Mouse (Mus musculus): ENCODE data around the gene 2610318N02Rik. TPM values are rescaled to one million over a fixed set of nuclear protein-coding genes. Genes with fewer than 3 reads are reported as not detected.
"Not testable (repeated sequence)": the region's sequence is repeated elsewhere in the genome, so short reads cannot be mapped to it uniquely, and the experiment has no call there.

Gene 2610318N02Rik
- 2.9 and 4.0 TPM in 2 replicates for total RNA-seq (2015; ENCODE audit: low replicate concordance)
- 1.7 and 2.0 TPM in 2 replicates for total RNA-seq (2017; ENCODE audit: low replicate concordance)

- peak; percentile 94 for ATAC-seq (replicated peaks; ENCODE audit: low FRiP score, poor library complexity, severe bottlenecking)
Measured at GRCm38 (mm10) chr16:17124871-17125520, at the start of gene 2610318N02Rik. TSS of gene 2610318N02Rik (minus strand) at chr16:17125167.

GRCm38 (mm10) chr16:17168049-17168448 is 43.1 kb upstream of the 2610318N02Rik start:
- no peak for ATAC-seq (replicated peaks; ENCODE audit: low FRiP score, poor library complexity, severe bottlenecking)

- no peak for ATAC-seq (replicated peaks; ENCODE audit: low FRiP score, poor library complexity, severe bottlenecking)
Measured at GRCm38 (mm10) chr16:17167179-17167578, 42.2 kb upstream of the 2610318N02Rik start.

GRCm38 (mm10) chr16:17165478-17165877 is 40.5 kb upstream of the 2610318N02Rik start:
- ATAC-seq (replicated peaks; ENCODE audit: low FRiP score, poor library complexity, severe bottlenecking) = not testable (repeated sequence)

GRCm38 (mm10) chr16:17154346-17154745 is 29.4 kb upstream of the 2610318N02Rik start:
- ATAC-seq (replicated peaks; ENCODE audit: low FRiP score, poor library complexity, severe bottlenecking) = no peak

GRCm38 (mm10) chr16:17151874-17152273 is 26.9 kb upstream of the 2610318N02Rik start:
- ATAC-seq (replicated peaks; ENCODE audit: low FRiP score, poor library complexity, severe bottlenecking) = no peak

GRCm38 (mm10) chr16:17150520-17151258 is 25.7 kb upstream of the 2610318N02Rik start:
- ATAC-seq (replicated peaks; ENCODE audit: low FRiP score, poor library complexity, severe bottlenecking) = no peak

GRCm38 (mm10) chr16:17148084-17148483 is 23.1 kb upstream of the 2610318N02Rik start:
- no peak for ATAC-seq (replicated peaks; ENCODE audit: low FRiP score, poor library complexity, severe bottlenecking)

- no peak for ATAC-seq (replicated peaks; ENCODE audit: low FRiP score, poor library complexity, severe bottlenecking)
Measured at GRCm38 (mm10) chr16:17147391-17147929, 22.5 kb upstream of the 2610318N02Rik start.

- peak; percentile 81 for ATAC-seq (replicated peaks; ENCODE audit: low FRiP score, poor library complexity, severe bottlenecking)
Measured at GRCm38 (mm10) chr16:17146772-17147235, 21.8 kb upstream of the 2610318N02Rik start, which contains the start of gene Ccdc116. TSS of gene Ccdc116 (minus strand) at chr16:17147229.

GRCm38 (mm10) chr16:17144339-17144738 is 19.4 kb upstream of the 2610318N02Rik start, which contains the start of gene Ydjc:
TSS of gene Ydjc (plus strand) at chr16:17144621.
- no peak for ATAC-seq (replicated peaks; ENCODE audit: low FRiP score, poor library complexity, severe bottlenecking)

- ATAC-seq (replicated peaks; ENCODE audit: low FRiP score, poor library complexity, severe bottlenecking) = no peak
Measured at GRCm38 (mm10) chr16:17137355-17137754, 12.4 kb upstream of the 2610318N02Rik start.

- no peak for ATAC-seq (replicated peaks; ENCODE audit: low FRiP score, poor library complexity, severe bottlenecking)
Measured at GRCm38 (mm10) chr16:17132906-17133200, 7.9 kb upstream of the 2610318N02Rik start.

- ATAC-seq (replicated peaks; ENCODE audit: low FRiP score, poor library complexity, severe bottlenecking) = peak; percentile 97
Measured at GRCm38 (mm10) chr16:17132089-17132905, 7.3 kb upstream of the 2610318N02Rik start, which contains the start of gene Sdf2l1. TSS of gene Sdf2l1 (minus strand) at chr16:17132383.

- ATAC-seq (replicated peaks; ENCODE audit: low FRiP score, poor library complexity, severe bottlenecking) = peak; percentile 37
Measured at GRCm38 (mm10) chr16:17131191-17132088, 6.5 kb upstream of the 2610318N02Rik start.

- no peak for ATAC-seq (replicated peaks; ENCODE audit: low FRiP score, poor library complexity, severe bottlenecking)
Measured at GRCm38 (mm10) chr16:17127292-17127691, 2.3 kb upstream of the 2610318N02Rik start.

GRCm38 (mm10) chr16:17124119-17124870 is 672 bp downstream of the 2610318N02Rik start:
- ATAC-seq (replicated peaks; ENCODE audit: low FRiP score, poor library complexity, severe bottlenecking) = peak; percentile 4; the same call in 1 of the 2 replicates

GRCm38 (mm10) chr16:17121569-17121968 is 3.4 kb downstream of the 2610318N02Rik start:
- ATAC-seq (replicated peaks; ENCODE audit: low FRiP score, poor library complexity, severe bottlenecking) = no peak

Data from erythroblast, adult 5-6 weeks (primary cell).